Mouse (Mus musculus): ENCODE data around the gene Arf3. TPM values are rescaled to one million over a fixed set of nuclear protein-coding genes. Genes with fewer than 3 reads are reported as not detected.
A peak's percentile ranks its signal among the peaks of the same experiment; 100 is the strongest.

The Arf3 gene
- polyA plus RNA-seq, 1 experiment from 2014 or later = 22.8 TPM

DNA sequence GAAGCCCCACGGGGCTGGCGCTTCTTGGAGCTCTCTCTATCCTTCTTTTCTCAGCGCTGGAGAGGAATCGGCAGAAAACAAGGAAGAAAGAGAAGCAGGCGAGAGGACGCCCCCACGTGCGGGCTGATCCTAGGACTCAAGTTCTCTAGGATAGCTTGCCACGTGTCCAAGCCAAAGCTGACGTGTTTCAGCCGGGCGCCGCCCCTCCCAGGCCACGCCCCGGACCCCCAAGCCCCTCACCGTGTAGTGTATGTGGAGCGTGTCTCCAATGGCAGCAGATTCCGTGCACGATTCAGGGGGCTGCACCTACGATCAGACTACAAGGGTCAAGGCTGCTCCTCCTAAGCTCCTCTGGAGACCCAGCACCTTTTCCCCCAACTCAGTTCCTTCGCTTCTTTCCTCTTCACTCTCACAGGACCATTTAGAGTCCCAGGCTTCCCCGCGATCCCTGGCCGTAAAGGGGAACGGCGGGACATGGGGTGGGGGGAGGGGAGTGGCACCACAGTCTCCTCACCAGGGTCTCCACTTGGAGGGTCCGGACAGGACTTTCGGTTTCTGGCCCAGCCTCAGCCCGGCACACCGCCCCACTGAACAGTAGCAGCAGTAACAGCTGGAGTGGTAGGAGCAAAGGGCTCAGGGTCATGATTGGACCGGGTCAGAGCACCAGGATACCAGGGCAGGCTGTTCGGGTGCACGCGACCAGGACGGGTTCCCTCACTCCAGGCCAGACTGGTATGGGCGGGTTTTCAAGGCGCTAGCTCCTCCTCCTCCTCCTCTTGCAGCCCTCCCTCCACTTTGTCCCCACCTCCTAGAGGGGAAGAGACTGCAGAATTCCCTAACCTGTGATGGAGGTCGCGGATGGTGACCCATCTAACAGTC lies 35.3 kb downstream of the Arf3 start, which contains the start of gene Fkbp11:
TSS of gene Fkbp11 (minus strand) at position 756 of the 879 bp plus-strand sequence.
- peaks cover 7% of the 10 kb centered on the region for H3K4me1 ChIP-seq (ENCODE audit: control insufficient read depth, insufficient read depth, low read length)
- peaks cover 9% of the 10 kb centered on the region; the same call in 1 of the 2 replicates for H3K27me3 ChIP-seq (ENCODE audit: control insufficient read depth, insufficient read depth, low read length)
- peak within 1 kb of the TSS; percentile 60 for H3K9ac ChIP-seq (ENCODE audit: low read depth, low read length)
- H3K4me3 ChIP-seq (ENCODE audit: low read depth, low read length) = peak within 1 kb of the TSS; percentile 57
- H3K4me2 ChIP-seq = peak within 1 kb of the TSS; percentile 100
- no peaks in the 10 kb centered on the region for H3K36me3 ChIP-seq (ENCODE audit: control insufficient read depth, insufficient read depth, low read length)
- no peak within 1 kb of the TSS for H3K27ac ChIP-seq (ENCODE audit: low read depth, low read length)
- under 1% methylated on average over 39 of the region's 39 CpGs for WGBS (ENCODE audit: insufficient replicate concordance)
- H3K9me3 ChIP-seq (replicated peaks; ENCODE audit: control insufficient read depth, low read length) = no peaks in the 10 kb centered on the region
- peak; percentile 78 for ATAC-seq (replicated peaks; ENCODE audit: insufficient number of reproducible peaks, low FRiP score, low TSS enrichment)

GRCm38 (mm10) chr15:98726746-98727145 lies 36.3 kb downstream of the Arf3 start:
- Histone ChIP-seq H3K4me2 (peak overlapping the region; percentile 100), H3K27ac (ENCODE audit: low read depth, low read length) (no peak overlapping the region), H3K9me3 (replicated peaks; ENCODE audit: control insufficient read depth, low read length) (no peaks in the 10 kb centered on the region), H3K27me3 (ENCODE audit: control insufficient read depth, insufficient read depth, low read length) (peaks cover 9% of the 10 kb centered on the region), H3K4me3 (ENCODE audit: low read depth, low read length) (peak overlapping the region; percentile 57), H3K36me3 (ENCODE audit: control insufficient read depth, insufficient read depth, low read length) (no peaks in the 10 kb centered on the region), H3K9ac (ENCODE audit: low read depth, low read length) (no peak overlapping the region; the same call in 1 of the 2 replicates), H3K4me1 (ENCODE audit: control insufficient read depth, insufficient read depth, low read length) (peaks cover 7% of the 10 kb centered on the region)
- WGBS (ENCODE audit: insufficient replicate concordance) = 45% methylated on average over 7 of the region's 7 CpGs
- no peak for ATAC-seq (replicated peaks; ENCODE audit: insufficient number of reproducible peaks, low FRiP score, low TSS enrichment)

- H3K9ac ChIP-seq (ENCODE audit: low read depth, low read length) = no peak overlapping the region
- no peaks in the 10 kb centered on the region for H3K36me3 ChIP-seq (ENCODE audit: control insufficient read depth, insufficient read depth, low read length)
- H3K4me1 ChIP-seq (ENCODE audit: control insufficient read depth, insufficient read depth, low read length) = peaks cover 7% of the 10 kb centered on the region
- 71% methylated on average over 4 of the region's 4 CpGs for WGBS (ENCODE audit: insufficient replicate concordance)
- H3K4me2 ChIP-seq = no peak overlapping the region
- H3K4me3 ChIP-seq (ENCODE audit: low read depth, low read length) = no peak overlapping the region
- no peak for ATAC-seq (replicated peaks; ENCODE audit: insufficient number of reproducible peaks, low FRiP score, low TSS enrichment)
- no peaks in the 10 kb centered on the region for H3K9me3 ChIP-seq (replicated peaks; ENCODE audit: control insufficient read depth, low read length)
- peaks cover 13% of the 10 kb centered on the region for H3K27me3 ChIP-seq (ENCODE audit: control insufficient read depth, insufficient read depth, low read length)
- no peak overlapping the region for H3K27ac ChIP-seq (ENCODE audit: low read depth, low read length)
These were observed 36.9 kb downstream of the Arf3 start for GRCm38 (mm10) chr15:98726079-98726478.

DNA sequence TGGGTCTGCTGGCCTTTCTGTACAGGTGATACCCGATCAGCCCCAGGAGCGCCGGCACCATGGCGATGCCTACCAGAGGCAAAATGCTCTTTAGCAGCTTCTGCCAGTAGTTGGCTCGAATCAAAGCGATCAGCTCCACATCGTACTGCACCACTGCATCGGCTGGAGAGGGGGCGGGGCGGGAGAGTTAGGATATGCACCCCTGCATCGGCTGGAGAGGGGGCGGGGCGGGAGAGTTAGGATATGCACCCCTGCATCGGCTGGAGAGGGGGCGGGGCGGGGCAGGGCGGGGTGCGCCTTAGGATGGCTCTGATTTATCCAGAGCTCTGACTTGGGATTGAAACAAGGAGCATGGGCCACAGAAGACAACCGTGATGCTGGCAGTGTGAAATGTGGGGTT lies 38.6 kb downstream of the Arf3 start:
- Histone ChIP-seq H3K27ac (ENCODE audit: low read depth, low read length) (no peak overlapping the region), H3K4me3 (ENCODE audit: low read depth, low read length) (no peak overlapping the region), H3K27me3 (ENCODE audit: control insufficient read depth, insufficient read depth, low read length) (peaks cover 10% of the 10 kb centered on the region), H3K4me1 (ENCODE audit: control insufficient read depth, insufficient read depth, low read length) (peaks cover 7% of the 10 kb centered on the region), H3K9me3 (replicated peaks; ENCODE audit: control insufficient read depth, low read length) (no peaks in the 10 kb centered on the region), H3K4me2 (peak overlapping the region; percentile 14; the same call in 1 of the 2 replicates), H3K9ac (ENCODE audit: low read depth, low read length) (no peak overlapping the region), H3K36me3 (ENCODE audit: control insufficient read depth, insufficient read depth, low read length) (no peaks in the 10 kb centered on the region)
- ATAC-seq (replicated peaks; ENCODE audit: insufficient number of reproducible peaks, low FRiP score, low TSS enrichment) = no peak
- WGBS (ENCODE audit: insufficient replicate concordance) = 24% methylated on average over 19 of the region's 19 CpGs

- Histone ChIP-seq H3K4me2 (peak overlapping the region; percentile 23), H3K4me3 (ENCODE audit: low read depth, low read length) (no peak overlapping the region)
These were observed 40.2 kb downstream of the Arf3 start for GRCm38 (mm10) chr15:98722854-98723253.

GRCm38 (mm10) chr15:98722191-98722590 lies 40.8 kb downstream of the Arf3 start:
- H3K9me3 ChIP-seq (replicated peaks; ENCODE audit: control insufficient read depth, low read length) = no peaks in the 10 kb centered on the region
- peaks cover 10% of the 10 kb centered on the region for H3K27me3 ChIP-seq (ENCODE audit: control insufficient read depth, insufficient read depth, low read length)
- WGBS (ENCODE audit: insufficient replicate concordance) = 74% methylated on average over 8 of the region's 8 CpGs
- no peak overlapping the region for H3K9ac ChIP-seq (ENCODE audit: low read depth, low read length)
- H3K4me1 ChIP-seq (ENCODE audit: control insufficient read depth, insufficient read depth, low read length) = peaks cover 5% of the 10 kb centered on the region
- no peaks in the 10 kb centered on the region for H3K36me3 ChIP-seq (ENCODE audit: control insufficient read depth, insufficient read depth, low read length)
- no peak overlapping the region for H3K4me3 ChIP-seq (ENCODE audit: low read depth, low read length)
- H3K4me2 ChIP-seq = no peak overlapping the region
- no peak for ATAC-seq (replicated peaks; ENCODE audit: insufficient number of reproducible peaks, low FRiP score, low TSS enrichment)
- no peak overlapping the region for H3K27ac ChIP-seq (ENCODE audit: low read depth, low read length)

More at GRCm38 (mm10) chr15:98722854-98723253, 40.2 kb downstream of the Arf3 start:
- Histone ChIP-seq H3K9ac (ENCODE audit: low read depth, low read length) (no peak overlapping the region), H3K27me3 (ENCODE audit: control insufficient read depth, insufficient read depth, low read length) (peaks cover 10% of the 10 kb centered on the region), H3K4me1 (ENCODE audit: control insufficient read depth, insufficient read depth, low read length) (peaks cover 5% of the 10 kb centered on the region), H3K27ac (ENCODE audit: low read depth, low read length) (no peak overlapping the region), H3K36me3 (ENCODE audit: control insufficient read depth, insufficient read depth, low read length) (no peaks in the 10 kb centered on the region), H3K9me3 (replicated peaks; ENCODE audit: control insufficient read depth, low read length) (no peaks in the 10 kb centered on the region)
- WGBS (ENCODE audit: insufficient replicate concordance) = 41% methylated on average over 14 of the region's 14 CpGs
- no peak for ATAC-seq (replicated peaks; ENCODE audit: insufficient number of reproducible peaks, low FRiP score, low TSS enrichment)

DNA sequence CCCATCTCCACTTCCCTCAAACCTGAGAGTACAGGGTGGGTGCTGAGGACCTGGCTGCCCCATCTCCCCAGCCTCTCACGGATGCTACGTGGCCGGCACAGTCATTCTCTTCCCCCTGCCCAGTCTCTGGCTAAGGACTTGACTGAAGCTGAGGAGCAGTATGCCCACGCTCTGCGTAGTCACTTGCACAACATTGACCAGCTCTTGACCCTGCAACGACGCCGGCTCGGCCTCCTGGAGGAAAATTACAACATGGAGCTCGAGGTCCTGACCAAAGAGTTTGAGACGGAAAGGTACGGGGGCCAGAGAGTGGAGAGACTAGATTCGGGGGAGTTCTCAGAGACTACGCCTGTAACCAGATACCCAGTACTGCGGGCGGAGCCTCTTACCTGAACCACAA lies 45.7 kb downstream of the Arf3 start:
- H3K4me1 ChIP-seq (ENCODE audit: control insufficient read depth, insufficient read depth, low read length) = no peaks in the 10 kb centered on the region
- H3K9me3 ChIP-seq (replicated peaks; ENCODE audit: control insufficient read depth, low read length) = no peaks in the 10 kb centered on the region
- H3K27me3 ChIP-seq (ENCODE audit: control insufficient read depth, insufficient read depth, low read length) = peaks cover 4% of the 10 kb centered on the region; the same call in 1 of the 2 replicates
- no peak overlapping the region for H3K27ac ChIP-seq (ENCODE audit: low read depth, low read length)
- no peak overlapping the region for H3K9ac ChIP-seq (ENCODE audit: low read depth, low read length)
- 52% methylated on average over 16 of the region's 16 CpGs for WGBS (ENCODE audit: insufficient replicate concordance)
- no peak overlapping the region for H3K4me3 ChIP-seq (ENCODE audit: low read depth, low read length)
- no peak for ATAC-seq (replicated peaks; ENCODE audit: insufficient number of reproducible peaks, low FRiP score, low TSS enrichment)
- no peak overlapping the region for H3K4me2 ChIP-seq
- no peaks in the 10 kb centered on the region for H3K36me3 ChIP-seq (ENCODE audit: control insufficient read depth, insufficient read depth, low read length)

GRCm38 (mm10) chr15:98714230-98714652 lies 48.8 kb downstream of the Arf3 start:
- WGBS (ENCODE audit: insufficient replicate concordance) = 62% methylated on average over 5 of the region's 5 CpGs
- H3K4me3 ChIP-seq (ENCODE audit: low read depth, low read length) = no peak overlapping the region
- no peaks in the 10 kb centered on the region for H3K9me3 ChIP-seq (replicated peaks; ENCODE audit: control insufficient read depth, low read length)
- H3K4me2 ChIP-seq = no peak overlapping the region
- H3K36me3 ChIP-seq (ENCODE audit: control insufficient read depth, insufficient read depth, low read length) = no peaks in the 10 kb centered on the region
- no peak overlapping the region for H3K9ac ChIP-seq (ENCODE audit: low read depth, low read length)
- ATAC-seq (replicated peaks; ENCODE audit: insufficient number of reproducible peaks, low FRiP score, low TSS enrichment) = no peak
- no peaks in the 10 kb centered on the region for H3K27me3 ChIP-seq (ENCODE audit: control insufficient read depth, insufficient read depth, low read length)
- no peaks in the 10 kb centered on the region for H3K4me1 ChIP-seq (ENCODE audit: control insufficient read depth, insufficient read depth, low read length)
- H3K27ac ChIP-seq (ENCODE audit: low read depth, low read length) = no peak overlapping the region
